Mouse (Mus musculus) CD4-positive, CD25-positive, alpha-beta regulatory T cell, adult 4 months (primary cell): ENCODE data around the gene Setd3. TPM values are rescaled to one million over a fixed set of nuclear protein-coding genes. Genes with fewer than 3 reads are reported as not detected.
"Not testable (repeated sequence)": the region's sequence is repeated elsewhere in the genome, so short reads cannot be mapped to it uniquely, and the experiment has no call there.

Experiments
- ATAC-seq: one replicate; pipeline ENCODE4 v1.8.0; 2017
- polyA plus RNA-seq, 2 experiments: library from polyadenylated mRNA; unstranded; fragments of 100-300 nt; shearing (Covaris generic); gene quantifications; one replicate each; pipeline ENCODE4 v1.2.1; 2017

Setd3 gene
- polyA plus RNA-seq, 2 experiments from 2014 or later = 21.5 to 25.3 TPM

GRCm38 (mm10) chr12:108135610-108136208 lies 43.4 kb downstream of the Setd3 start:
- no peak for ATAC-seq

DNA sequence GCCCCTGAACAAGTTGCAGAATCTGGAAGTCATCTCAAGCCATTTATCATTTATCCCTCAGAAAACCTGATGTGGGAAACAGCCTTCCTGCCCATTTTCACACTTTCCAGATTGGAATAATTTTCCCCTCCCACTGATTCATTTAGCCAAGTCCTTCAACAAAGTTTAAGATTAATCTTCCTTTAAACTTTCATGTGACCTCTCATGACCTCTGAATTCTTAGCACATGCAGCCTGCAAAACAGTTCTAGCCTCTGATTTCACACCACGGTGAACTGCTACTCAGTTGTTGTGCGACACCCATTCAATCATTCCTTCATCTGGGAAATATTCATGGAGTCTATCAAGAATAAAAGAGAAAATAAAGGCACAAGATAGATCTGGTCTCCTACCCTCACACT lies 45.9 kb downstream of the Setd3 start:
- no peak for ATAC-seq

DNA sequence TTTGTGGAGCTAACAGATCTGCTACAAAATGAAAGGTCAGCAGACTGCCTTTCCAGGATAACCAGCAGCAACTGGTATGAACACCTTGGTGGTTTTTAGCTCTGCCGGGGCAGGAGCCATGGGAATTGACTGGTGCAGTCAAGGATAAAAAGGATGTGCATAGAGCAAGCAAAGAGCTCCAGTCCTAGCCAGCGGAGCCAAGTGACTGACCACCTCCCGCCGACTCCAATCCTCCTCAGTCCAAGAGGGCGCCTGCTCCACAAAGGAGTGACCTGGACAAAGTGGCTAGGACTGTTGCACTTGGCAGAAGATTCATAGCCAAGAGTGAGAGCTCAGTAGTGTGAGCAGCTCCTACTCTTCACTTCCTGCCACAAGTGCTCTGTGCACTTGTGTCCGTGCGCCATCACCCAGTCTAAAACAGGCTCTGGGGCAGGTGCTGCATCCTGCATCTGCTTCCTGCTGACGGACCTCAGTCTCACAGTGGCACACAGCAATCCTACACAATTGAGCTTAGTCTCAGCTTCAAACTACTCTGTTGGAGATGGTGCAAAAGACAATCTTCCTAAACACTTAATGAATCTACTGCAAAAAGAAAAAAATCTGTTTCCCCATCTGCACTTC lies 46.6 kb downstream of the Setd3 start:
- ATAC-seq = no peak

- ATAC-seq = peak; percentile 93
Observed at GRCm38 (mm10) chr12:108121288-108121687, 57.8 kb downstream of the Setd3 start.

DNA sequence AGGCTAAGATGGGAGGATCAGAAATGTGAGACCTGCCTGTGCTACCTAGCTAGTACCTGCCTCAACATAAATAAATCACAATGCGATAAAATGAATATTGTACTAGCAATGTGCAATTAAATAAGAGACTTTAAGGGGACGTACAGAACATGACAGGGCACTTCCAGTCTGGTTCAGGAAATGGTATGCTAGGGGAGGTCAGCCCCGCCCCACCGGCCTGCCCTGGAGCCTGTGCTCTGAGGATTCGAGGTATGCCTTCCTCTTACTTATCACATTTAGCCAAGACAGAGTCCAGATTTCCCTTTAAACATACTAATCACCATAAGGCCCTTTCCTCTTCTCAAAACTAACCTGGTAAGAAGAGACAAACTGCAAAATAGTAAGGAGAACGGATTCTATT lies 58.7 kb downstream of the Setd3 start:
- ATAC-seq = no peak

DNA sequence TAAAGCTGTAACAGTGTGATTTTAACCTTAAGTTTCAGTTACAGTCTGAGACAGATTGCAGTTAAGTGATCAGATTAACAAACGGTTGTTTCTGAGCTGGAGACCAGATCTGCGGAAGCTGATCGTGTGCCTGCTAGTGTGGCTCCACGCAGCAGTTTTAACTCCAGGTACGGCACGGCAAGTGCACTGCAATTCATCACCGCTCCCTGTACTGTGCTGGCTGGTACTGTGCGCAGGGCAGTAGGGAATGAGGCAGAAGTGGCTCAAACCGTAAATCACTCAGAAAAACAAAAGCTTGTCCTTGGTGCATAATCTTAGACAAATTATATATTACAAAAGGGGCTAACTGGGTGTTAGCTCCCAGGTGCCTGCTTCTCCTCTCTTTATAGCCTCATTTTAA lies 59.2 kb downstream of the Setd3 start:
- ATAC-seq = no peak

- no peak for ATAC-seq
Observed at GRCm38 (mm10) chr12:108118902-108119531, 60.1 kb downstream of the Setd3 start.

DNA sequence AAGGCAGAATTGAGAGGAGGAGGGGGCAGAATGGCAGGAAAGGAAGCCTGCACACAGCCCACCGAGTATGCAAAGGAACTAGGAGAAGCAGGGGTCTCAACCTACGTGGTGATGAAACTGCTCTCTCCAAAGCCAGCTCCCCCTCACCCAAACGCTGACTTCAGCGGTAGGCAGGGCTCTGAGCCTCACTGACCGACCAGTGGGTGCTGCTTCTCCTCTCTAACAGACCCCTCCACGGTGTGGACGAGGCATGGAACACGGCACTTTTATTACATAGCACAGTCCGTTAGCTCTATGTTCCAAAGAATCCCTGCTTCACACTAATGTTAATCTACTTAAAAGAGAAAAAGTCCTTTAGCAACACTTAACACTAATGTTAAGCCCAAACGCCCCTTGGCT lies 60.6 kb downstream of the Setd3 start:
- no peak for ATAC-seq

DNA sequence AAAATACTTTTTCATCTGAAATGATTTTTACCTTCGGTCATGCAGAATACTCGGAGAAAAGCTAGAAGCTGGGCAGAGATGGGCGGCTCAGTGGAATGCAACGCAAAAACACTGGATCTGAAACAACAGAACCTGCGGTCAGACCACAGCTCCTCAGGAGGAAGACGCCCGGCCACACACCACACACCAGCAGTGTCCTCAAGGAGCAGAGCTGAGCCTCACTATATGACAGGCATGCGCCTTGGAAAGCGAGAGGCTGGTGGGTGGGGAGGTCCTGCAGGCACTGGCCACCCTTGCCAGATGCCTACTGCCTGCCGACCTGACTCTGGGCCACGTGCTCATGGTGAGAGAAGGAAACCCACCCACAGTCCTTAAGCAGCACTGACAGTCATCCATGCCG lies 67.9 kb downstream of the Setd3 start:
- no peak for ATAC-seq

GRCm38 (mm10) chr12:108110674-108111073 lies 68.4 kb downstream of the Setd3 start:
- no peak for ATAC-seq

- ATAC-seq = no peak
Observed at GRCm38 (mm10) chr12:108109732-108110131, 69.4 kb downstream of the Setd3 start.

DNA sequence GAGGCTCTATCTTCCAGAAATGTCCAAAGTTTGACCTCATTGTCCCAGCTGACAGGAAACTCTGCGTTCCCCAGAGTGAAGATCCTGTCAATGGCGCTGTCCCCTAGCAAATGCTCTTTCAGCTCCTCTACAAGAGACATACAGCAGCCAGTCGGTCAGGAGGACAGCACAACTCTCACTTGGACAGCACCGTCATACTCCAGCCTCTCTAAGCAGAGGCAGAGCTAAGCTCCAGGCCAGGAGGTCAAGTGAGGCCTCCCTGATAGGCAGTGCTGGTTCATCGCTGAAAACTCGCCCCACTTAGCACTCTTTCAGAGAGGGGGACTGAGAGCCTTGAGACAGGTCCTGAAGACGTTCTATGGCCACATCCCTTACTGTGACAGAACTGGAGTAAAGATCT lies 70.5 kb downstream of the Setd3 start:
- ATAC-seq = not testable (repeated sequence)

DNA sequence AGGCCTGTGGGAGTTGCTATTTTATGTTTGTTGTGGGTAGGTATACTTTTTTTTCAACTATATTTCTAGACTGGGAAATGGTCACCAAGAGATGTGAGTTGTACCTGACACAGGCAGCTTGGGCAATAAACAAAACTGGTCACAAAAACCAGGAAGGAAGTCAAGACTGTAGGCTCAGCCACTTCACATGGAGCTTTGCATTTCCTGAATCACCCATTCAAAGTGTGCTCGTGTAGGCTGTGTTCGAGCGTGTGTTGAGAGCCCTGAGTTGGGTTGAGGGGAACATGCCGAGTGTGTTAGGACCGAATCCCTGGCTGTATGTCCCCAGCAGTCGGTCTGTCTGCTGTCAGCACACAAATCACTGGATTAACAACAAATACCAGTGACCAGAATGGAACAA lies 75.8 kb downstream of the Setd3 start:
- ATAC-seq = no peak

- no peak for ATAC-seq
Observed at GRCm38 (mm10) chr12:108102119-108102518, 77.0 kb downstream of the Setd3 start.

- ATAC-seq = no peak
Observed at GRCm38 (mm10) chr12:108100181-108100580, 78.9 kb downstream of the Setd3 start.

- peak; percentile 87 for ATAC-seq
Observed at GRCm38 (mm10) chr12:108098201-108098980, 80.7 kb downstream of the Setd3 start.

DNA sequence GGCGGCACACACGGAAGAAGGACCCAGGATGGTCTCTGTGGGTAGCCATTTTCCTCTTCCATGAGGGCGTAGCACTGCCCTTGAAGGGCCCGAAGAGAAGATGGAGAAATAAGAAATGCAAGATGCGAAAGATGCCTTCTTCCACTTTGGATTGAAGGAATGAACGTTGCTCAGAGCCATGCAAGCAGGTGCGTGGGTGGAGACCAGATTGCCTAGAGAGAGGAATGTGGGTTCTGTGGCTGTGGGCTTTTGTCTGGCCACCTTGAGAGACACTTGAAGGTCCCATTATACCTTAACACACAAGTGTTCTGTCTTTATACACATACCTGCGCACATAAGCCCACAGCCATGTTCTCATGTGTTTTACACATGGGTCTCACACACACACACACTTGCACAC lies 81.5 kb downstream of the Setd3 start:
- no peak for ATAC-seq

GRCm38 (mm10) chr12:108088253-108088652 lies 90.9 kb downstream of the Setd3 start:
- no peak for ATAC-seq

GRCm38 (mm10) chr12:108087489-108087888 lies 91.6 kb downstream of the Setd3 start:
- no peak for ATAC-seq

DNA sequence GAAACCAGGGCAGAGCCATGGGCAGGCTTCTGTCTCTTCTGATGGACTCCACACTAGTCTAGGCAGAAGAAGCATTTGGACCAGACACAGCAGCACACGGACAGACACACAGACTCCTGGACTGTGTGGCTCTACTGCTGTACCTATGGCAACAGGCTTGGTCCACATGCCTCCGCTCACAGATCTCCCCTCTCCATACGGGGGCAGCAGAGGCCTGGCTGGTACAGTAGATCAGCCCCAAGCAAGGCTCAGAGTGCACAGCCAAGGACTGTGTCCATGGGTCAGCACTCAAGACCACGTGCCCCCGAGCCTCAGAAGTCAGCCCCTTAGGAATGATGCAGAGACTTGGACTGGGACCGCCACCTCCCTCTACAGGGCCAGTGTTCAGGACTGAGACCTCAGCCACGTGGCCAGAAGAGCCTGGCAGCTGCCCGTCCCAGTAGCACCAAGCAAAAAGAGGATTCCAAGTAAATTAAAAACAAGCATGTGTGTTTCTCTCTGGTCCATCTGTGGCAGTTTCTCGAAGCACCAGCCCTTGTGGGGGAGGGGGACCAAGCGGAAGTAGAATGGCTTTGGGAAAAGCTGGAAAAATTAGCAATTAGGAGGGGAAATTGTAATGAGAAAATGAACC lies 100.9 kb downstream of the Setd3 start:
- ATAC-seq = no peak

DNA sequence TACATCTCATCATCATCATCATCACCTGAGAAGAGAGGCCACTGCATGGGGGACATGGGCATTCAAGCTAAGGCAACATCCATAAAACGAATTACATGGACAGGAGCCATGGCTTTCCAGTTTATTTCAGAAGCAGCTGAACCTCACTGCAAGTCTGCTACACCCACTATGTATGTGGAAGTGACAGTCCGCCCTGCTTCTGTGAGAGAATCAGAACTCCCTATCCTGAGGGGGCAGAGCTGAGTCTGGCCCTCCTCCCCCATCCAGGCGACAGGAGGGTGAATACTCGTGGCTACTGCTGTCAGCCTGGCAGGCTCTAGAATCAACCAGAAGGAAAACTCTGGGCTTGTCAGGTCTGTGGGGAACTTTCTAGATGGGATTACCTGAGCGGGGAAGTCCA lies 106.2 kb downstream of the Setd3 start:
- ATAC-seq = no peak

DNA sequence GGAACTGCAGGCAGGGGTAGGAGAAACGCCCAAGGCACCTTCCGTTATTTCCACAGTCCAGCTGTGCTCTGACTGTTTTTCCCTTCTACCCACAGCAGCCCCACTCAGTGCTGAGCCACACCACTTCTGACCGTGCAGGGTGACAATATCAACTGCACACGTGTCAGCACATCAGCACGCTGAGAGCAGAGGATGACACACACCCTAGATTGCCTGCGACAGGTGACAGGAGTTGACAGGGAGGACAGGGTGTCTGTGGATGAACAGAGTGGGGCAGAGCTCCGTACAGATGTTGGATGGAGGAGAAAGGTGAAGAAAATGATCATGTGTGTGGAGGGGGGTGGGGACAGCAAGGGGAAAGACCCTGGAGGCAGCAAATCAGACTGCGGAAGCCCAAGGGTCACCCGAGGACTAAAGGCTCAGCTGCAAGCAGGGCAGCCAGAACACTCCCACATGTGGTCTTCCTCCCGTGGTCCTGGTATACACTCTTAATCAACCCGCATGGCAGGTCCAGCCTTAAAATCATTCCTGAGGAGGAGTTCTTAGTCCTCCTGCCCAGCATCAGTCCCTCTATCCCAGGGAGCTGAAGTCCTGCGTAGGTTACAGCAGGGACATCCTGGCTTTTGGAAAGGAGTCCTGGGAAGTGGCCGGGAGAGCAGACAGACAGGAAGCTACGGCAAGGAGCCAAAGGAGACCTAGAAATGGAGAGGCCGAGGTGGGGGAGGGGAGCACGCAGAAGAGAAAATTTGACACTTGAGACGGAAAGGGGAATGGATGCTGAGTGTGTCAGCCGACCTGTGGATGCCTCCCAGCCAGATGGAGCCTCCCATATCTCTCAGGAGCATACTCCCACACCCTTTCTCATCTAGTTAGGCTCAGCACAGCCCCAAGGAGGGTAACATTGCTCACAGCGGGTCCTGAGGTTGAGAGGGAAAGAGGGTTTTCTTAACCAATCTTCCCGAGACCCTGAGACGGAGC lies 108.1 kb downstream of the Setd3 start:
- ATAC-seq = no peak
